Mouse (Mus musculus): ENCODE measurements around the gene Cdhr2. TPM values are rescaled to one million over a fixed set of nuclear protein-coding genes. Genes with fewer than 3 reads are reported as not detected.

The Cdhr2 gene
- total and polyA plus RNA-seq, 2 experiments from 2014 or later, result 0.37 to 0.41 TPM

GRCm38 (mm10) chr13:54736931-54737330 lies 35.7 kb downstream of the Cdhr2 start:
- peaks cover 23% of the 10 kb centered on the region for H3K36me3 ChIP-seq (ENCODE audit: insufficient read depth, low read length)
- H3K9ac ChIP-seq (replicated peaks; ENCODE audit: low read length), result no peak overlapping the region

DNA sequence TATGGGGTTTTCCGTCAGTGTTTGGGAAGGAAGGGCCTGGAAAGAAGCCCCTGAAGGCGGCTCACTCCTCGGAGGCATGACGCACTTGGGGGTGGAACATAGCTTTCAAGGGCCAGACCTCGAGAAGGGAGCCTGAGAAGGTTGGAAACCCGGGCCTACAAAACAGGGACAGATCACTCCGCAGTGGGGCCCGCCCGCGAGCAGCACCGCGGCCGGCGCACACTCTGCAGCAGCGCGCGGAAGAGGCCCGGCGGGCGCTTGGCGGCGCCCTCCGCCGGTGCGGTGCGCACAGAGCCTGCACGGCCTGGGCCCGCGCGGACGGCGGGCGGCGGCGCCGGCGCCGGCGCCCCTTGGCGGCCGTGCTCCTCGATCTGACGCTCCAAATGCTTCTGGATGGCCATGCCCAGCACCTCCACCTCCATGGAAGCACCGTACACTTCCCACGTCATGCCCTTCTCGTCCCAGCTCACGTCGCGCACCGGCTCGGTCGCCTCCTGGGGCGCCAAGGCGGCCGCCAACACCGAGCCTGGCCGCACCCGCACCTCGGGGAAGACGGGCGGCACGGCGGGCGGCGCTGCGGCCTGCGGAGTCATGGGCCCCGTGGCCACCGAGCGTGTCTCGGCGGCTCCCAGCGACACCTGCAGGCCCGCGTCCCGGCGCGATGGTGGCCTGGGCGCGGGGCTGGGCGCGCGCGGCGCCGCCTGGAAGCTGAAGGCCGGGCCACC lies 36.4 kb downstream of the Cdhr2 start:
- Histone ChIP-seq H3K4me3 (ENCODE audit: low read length) (peak overlapping the region; percentile 13; the same call in 1 of the 2 replicates), H3K4me2 (ENCODE audit: low read depth, low read length) (peak overlapping the region; percentile 44), H3K4me1 (ENCODE audit: insufficient read depth, low read length) (peaks cover 3% of the 10 kb centered on the region; the same call in 1 of the 2 replicates), H3K27me3 (ENCODE audit: insufficient read depth, low read length) (no peaks in the 10 kb centered on the region), H3K9me3 (ENCODE audit: low read length) (no peaks in the 10 kb centered on the region), H3K9ac (replicated peaks; ENCODE audit: low read length) (0 out of 2 replicates have a peak overlapping the region, but pooled peaks have one; percentile 17), H3K27ac (no peak overlapping the region), H3K36me3 (ENCODE audit: insufficient read depth, low read length) (peaks cover 23% of the 10 kb centered on the region)
- TF ChIP-seq CTCF (IDR thresholded peaks at IDR 0.05; ENCODE audit: low read depth), result no peak
- ATAC-seq (peak; percentile 64), DNase-seq (ENCODE audit: low spot score) (peak; percentile 69)
- 4% methylated on average over 66 of the region's 87 CpGs for WGBS

More at GRCm38 (mm10) chr13:54736931-54737330, 35.7 kb downstream of the Cdhr2 start:
- Histone ChIP-seq H3K4me2 (ENCODE audit: low read depth, low read length) (peak overlapping the region; percentile 44; the same call in 1 of the 2 replicates), H3K4me1 (ENCODE audit: insufficient read depth, low read length) (peaks cover 3% of the 10 kb centered on the region; the same call in 1 of the 2 replicates), H3K4me3 (ENCODE audit: low read length) (no peak overlapping the region), H3K27ac (no peak overlapping the region), H3K27me3 (ENCODE audit: insufficient read depth, low read length) (no peaks in the 10 kb centered on the region), H3K9me3 (ENCODE audit: low read length) (no peaks in the 10 kb centered on the region)
- no peak for TF ChIP-seq CTCF (IDR thresholded peaks at IDR 0.05; ENCODE audit: low read depth)
- DNase-seq (ENCODE audit: low spot score) (no peak), ATAC-seq (no peak)
- WGBS, result 22% methylated on average over 3 of the region's 3 CpGs

GRCm38 (mm10) chr13:54738213-54738601 lies 36.9 kb downstream of the Cdhr2 start:
- peak; percentile 53 for DNase-seq (ENCODE audit: low spot score)
- H3K27ac ChIP-seq, result no peak overlapping the region
- 0 out of 2 replicates have a peak overlapping the region, but pooled peaks have one; percentile 17 for H3K9ac ChIP-seq (replicated peaks; ENCODE audit: low read length)
- no peaks in the 10 kb centered on the region for H3K27me3 ChIP-seq (ENCODE audit: insufficient read depth, low read length)
- 5% methylated on average over 32 of the region's 34 CpGs for WGBS
- ATAC-seq, result 0 out of 2 replicates have a peak, but pooled peaks have one; percentile 6
- H3K4me3 ChIP-seq (ENCODE audit: low read length), result peak overlapping the region; percentile 13; the same call in 1 of the 2 replicates
- no peaks in the 10 kb centered on the region for H3K9me3 ChIP-seq (ENCODE audit: low read length)
- H3K4me2 ChIP-seq (ENCODE audit: low read depth, low read length), result peak overlapping the region; percentile 44
- peaks cover 23% of the 10 kb centered on the region for H3K36me3 ChIP-seq (ENCODE audit: insufficient read depth, low read length)
- no peak for TF ChIP-seq CTCF (IDR thresholded peaks at IDR 0.05; ENCODE audit: low read depth)
- peaks cover 3% of the 10 kb centered on the region; the same call in 1 of the 2 replicates for H3K4me1 ChIP-seq (ENCODE audit: insufficient read depth, low read length)

DNA sequence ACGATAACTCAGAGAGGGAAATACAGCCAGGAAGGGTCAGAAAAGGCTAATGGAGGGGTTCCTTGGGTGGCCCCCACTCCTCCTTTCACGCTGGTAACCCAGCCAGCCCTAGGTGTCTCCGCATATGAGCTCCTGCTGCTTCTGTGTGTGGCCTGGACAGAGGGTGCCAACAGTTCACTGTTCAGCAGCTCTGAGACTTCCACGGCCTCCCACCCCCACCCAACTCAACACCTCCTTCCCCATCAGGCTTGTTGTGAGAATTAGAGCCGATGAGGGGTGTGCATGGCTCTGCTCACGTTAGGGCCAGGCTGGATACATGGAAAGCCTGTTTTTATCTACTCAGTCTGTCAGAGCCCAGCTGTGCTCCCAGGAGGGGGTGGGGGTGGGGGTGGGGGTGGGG lies 44.8 kb downstream of the Cdhr2 start:
- Histone ChIP-seq H3K4me2 (ENCODE audit: low read depth, low read length) (peak overlapping the region; percentile 30; the same call in 1 of the 2 replicates), H3K9ac (replicated peaks; ENCODE audit: low read length) (no peak overlapping the region), H3K27ac (no peak overlapping the region), H3K9me3 (ENCODE audit: low read length) (no peaks in the 10 kb centered on the region), H3K4me3 (ENCODE audit: low read length) (no peak overlapping the region), H3K27me3 (ENCODE audit: insufficient read depth, low read length) (no peaks in the 10 kb centered on the region), H3K4me1 (ENCODE audit: insufficient read depth, low read length) (peaks cover 21% of the 10 kb centered on the region; the same call in 1 of the 2 replicates), H3K36me3 (ENCODE audit: insufficient read depth, low read length) (peaks cover 3% of the 10 kb centered on the region; the same call in 1 of the 2 replicates)
- ATAC-seq (no peak), DNase-seq (ENCODE audit: low spot score) (no peak)
- WGBS, result 34% methylated on average over 6 of the region's 6 CpGs
- TF ChIP-seq CTCF (IDR thresholded peaks at IDR 0.05; ENCODE audit: low read depth), result no peak

DNA sequence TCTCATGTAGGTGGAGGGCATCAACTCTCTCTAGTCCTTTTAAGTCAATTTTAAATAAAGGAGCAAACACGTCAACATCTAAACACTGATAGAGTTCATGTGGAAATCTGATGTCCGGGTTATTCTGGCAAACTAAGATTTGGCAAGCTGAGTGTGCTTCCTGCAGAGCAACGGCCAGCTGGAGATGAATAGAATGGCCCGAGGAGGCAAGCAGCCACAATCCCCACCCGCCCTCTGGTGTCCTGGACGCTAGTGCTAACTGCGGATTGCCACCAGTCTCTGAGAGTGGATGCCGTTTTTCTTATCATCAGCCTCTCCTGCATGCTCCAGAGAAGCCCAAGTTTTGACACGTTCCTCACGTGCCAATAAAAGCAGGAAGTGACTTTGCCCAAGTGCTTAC lies 45.6 kb downstream of the Cdhr2 start:
- Histone ChIP-seq H3K4me3 (ENCODE audit: low read length) (no peak overlapping the region), H3K4me1 (ENCODE audit: insufficient read depth, low read length) (peaks cover 21% of the 10 kb centered on the region; the same call in 1 of the 2 replicates), H3K9ac (replicated peaks; ENCODE audit: low read length) (no peak overlapping the region; the same call in 1 of the 2 replicates), H3K36me3 (ENCODE audit: insufficient read depth, low read length) (no peaks in the 10 kb centered on the region), H3K27ac (no peak overlapping the region), H3K27me3 (ENCODE audit: insufficient read depth, low read length) (no peaks in the 10 kb centered on the region), H3K4me2 (ENCODE audit: low read depth, low read length) (peak overlapping the region; percentile 61), H3K9me3 (ENCODE audit: low read length) (no peaks in the 10 kb centered on the region)
- 16% methylated on average over 10 of the region's 10 CpGs for WGBS
- DNase-seq (ENCODE audit: low spot score), result peak; percentile 48
- TF ChIP-seq CTCF (IDR thresholded peaks at IDR 0.05; ENCODE audit: low read depth), result peak; percentile 28; the same call in 1 of the 2 replicates
- ATAC-seq, result no peak

- DNase-seq (ENCODE audit: low spot score), result no peak
- Histone ChIP-seq H3K9me3 (ENCODE audit: low read length) (no peaks in the 10 kb centered on the region), H3K36me3 (ENCODE audit: insufficient read depth, low read length) (no peaks in the 10 kb centered on the region), H3K27me3 (ENCODE audit: insufficient read depth, low read length) (no peaks in the 10 kb centered on the region), H3K4me3 (ENCODE audit: low read length) (peak overlapping the region; percentile 63), H3K27ac (peak overlapping the region; percentile 94; the same call in 1 of the 2 replicates), H3K4me2 (ENCODE audit: low read depth, low read length) (peak overlapping the region; percentile 61), H3K4me1 (ENCODE audit: insufficient read depth, low read length) (peaks cover 25% of the 10 kb centered on the region; the same call in 1 of the 2 replicates), H3K9ac (replicated peaks; ENCODE audit: low read length) (peak overlapping the region; percentile 84)
- no peak for ATAC-seq
- TF ChIP-seq CTCF (IDR thresholded peaks at IDR 0.05; ENCODE audit: low read depth), result no peak
- WGBS, result 71% methylated on average over 8 of the region's 8 CpGs
These were observed 46.9 kb downstream of the Cdhr2 start for GRCm38 (mm10) chr13:54748190-54748589.

Data from hindbrain, postnatal 0 days (tissue).